Mouse (Mus musculus): ENCODE data around the gene Hist1h4i.
A peak's percentile ranks its signal among the peaks of the same experiment; 100 is the strongest.
"Not testable (repeated sequence)": the region's sequence is repeated elsewhere in the genome, so short reads cannot be mapped to it uniquely, and the experiment has no call there.

The Hist1h4i gene

GRCm38 (mm10) chr13:22041142-22041536 lies at the start of gene Hist1h4i:
TSS of gene Hist1h4i (minus strand) at chr13:22041362.
- peak; percentile 100 for DNase-seq

- not testable (repeated sequence) for DNase-seq
Observed at GRCm38 (mm10) chr13:22084140-22084539, 43.0 kb upstream of the Hist1h4i start, which contains the start of gene Vmn1r188. TSS of gene Vmn1r188 (plus strand) at chr13:22084440.

- DNase-seq, result no peak
Observed at GRCm38 (mm10) chr13:22063468-22063867, 22.3 kb upstream of the Hist1h4i start.

- DNase-seq, result no peak
Observed at GRCm38 (mm10) chr13:22061422-22061821, 20.3 kb upstream of the Hist1h4i start.

- DNase-seq, result no peak
Observed at GRCm38 (mm10) chr13:22053754-22054153, 12.6 kb upstream of the Hist1h4i start.

- no peak for DNase-seq
Observed at GRCm38 (mm10) chr13:22051523-22051859, 10.3 kb upstream of the Hist1h4i start.

GRCm38 (mm10) chr13:22050591-22051522 lies 9.7 kb upstream of the Hist1h4i start:
- peak; percentile 99 for DNase-seq

GRCm38 (mm10) chr13:22049737-22050440 lies 8.7 kb upstream of the Hist1h4i start:
- peak; percentile 88 for DNase-seq

- no peak for DNase-seq
Observed at GRCm38 (mm10) chr13:22049041-22049440, 7.9 kb upstream of the Hist1h4i start.

- DNase-seq, result no peak
Observed at GRCm38 (mm10) chr13:22045311-22045710, 4.1 kb upstream of the Hist1h4i start.

- DNase-seq, result no peak
Observed at GRCm38 (mm10) chr13:22044432-22045155, 3.4 kb upstream of the Hist1h4i start.

- DNase-seq, result no peak
Observed at GRCm38 (mm10) chr13:22043503-22044431, 2.6 kb upstream of the Hist1h4i start.

GRCm38 (mm10) chr13:22042568-22043502 lies 1.7 kb upstream of the Hist1h4i start, which contains the start of the genes Hist1h2ag and Hist1h2bj:
TSS of gene Hist1h2ag (minus strand) at chr13:22042944.
TSS of gene Hist1h2bj (plus strand) at chr13:22043214.
- peak; percentile 100 for DNase-seq

- no peak for DNase-seq
Observed at GRCm38 (mm10) chr13:22041651-22042567, 747 bp upstream of the Hist1h4i start.

GRCm38 (mm10) chr13:22040464-22041141 lies 559 bp downstream of the Hist1h4i start:
- peak; percentile 85 for DNase-seq

GRCm38 (mm10) chr13:22039951-22040463 lies 1.2 kb downstream of the Hist1h4i start:
- no peak for DNase-seq

- no peak for DNase-seq
Observed at GRCm38 (mm10) chr13:22039364-22039763, 1.8 kb downstream of the Hist1h4i start.

- DNase-seq, result no peak
Observed at GRCm38 (mm10) chr13:22037415-22037814, 3.7 kb downstream of the Hist1h4i start.

GRCm38 (mm10) chr13:22036986-22037385 lies 4.2 kb downstream of the Hist1h4i start:
- no peak for DNase-seq

Data from heart, adult 11 months (tissue).